Mouse (Mus musculus) frontal cortex, postnatal 14 days (tissue): ENCODE measurements around the gene Hcls1.

ENCODE experiments used
- DNase-seq, 2 experiments: peaks; one replicate each; pipeline ENCODE4 v3.0.0; 2022; ENCODE audit warnings: low spot score in 2 of 2

Gene Hcls1

GRCm38 (mm10) chr16:36989493-36989892, 54.7 kb downstream of the Hcls1 start:
- DNase-seq = no peak

DNA sequence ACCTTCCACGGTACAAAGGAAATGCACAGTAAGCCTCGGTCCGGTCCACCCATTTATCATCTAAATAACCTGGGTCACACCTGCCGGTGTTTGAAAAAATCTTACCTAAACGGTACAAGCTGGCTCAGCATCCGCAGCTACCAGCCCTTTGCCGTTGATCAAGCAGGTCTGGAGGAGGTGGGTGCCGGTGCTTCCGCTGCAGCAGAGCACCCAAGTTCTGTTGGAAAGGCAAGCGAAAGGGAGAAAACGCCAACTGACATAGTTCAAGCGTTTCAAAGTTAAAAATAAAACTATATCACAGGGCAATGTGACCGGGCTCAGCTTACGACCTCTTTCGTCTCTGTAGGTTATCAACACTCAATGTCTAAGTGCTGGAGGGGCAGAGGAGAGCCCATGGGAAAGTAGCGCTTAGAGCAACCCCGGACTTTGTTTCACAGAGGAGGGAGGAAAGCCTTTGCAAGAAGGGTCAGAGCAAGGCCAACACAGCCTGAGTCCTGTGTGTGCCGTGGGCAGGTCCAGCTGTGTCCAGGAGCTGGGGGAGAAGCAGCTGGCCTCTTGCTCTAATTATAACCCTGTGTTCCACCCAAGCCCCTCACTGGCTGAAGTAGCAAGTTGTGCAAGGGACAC, 55.3 kb downstream of the Hcls1 start, which contains the start of gene Fbxo40:
Fbxo40 (minus strand) TSS at position 469 of the 627 bp plus-strand sequence.
- no peak for DNase-seq

DNA sequence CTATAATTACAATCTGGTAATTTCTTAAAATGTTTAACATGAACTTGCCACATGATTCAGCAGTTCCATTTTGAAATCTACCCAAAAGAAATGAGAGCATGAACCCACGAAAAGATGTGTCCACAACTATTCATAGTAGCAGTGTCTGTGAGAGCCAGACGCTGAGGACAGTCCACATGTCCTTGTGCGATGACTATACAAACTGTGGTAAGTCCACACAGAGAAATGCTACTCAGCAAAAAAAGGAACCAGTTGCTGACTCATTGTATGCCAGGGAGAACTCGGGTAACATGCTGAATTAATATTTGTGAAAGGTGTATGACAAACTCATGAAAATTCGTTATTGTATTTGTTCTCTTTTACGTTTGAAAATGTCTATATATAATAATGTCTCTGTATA, 62.9 kb downstream of the Hcls1 start:
- no peak for DNase-seq

DNA sequence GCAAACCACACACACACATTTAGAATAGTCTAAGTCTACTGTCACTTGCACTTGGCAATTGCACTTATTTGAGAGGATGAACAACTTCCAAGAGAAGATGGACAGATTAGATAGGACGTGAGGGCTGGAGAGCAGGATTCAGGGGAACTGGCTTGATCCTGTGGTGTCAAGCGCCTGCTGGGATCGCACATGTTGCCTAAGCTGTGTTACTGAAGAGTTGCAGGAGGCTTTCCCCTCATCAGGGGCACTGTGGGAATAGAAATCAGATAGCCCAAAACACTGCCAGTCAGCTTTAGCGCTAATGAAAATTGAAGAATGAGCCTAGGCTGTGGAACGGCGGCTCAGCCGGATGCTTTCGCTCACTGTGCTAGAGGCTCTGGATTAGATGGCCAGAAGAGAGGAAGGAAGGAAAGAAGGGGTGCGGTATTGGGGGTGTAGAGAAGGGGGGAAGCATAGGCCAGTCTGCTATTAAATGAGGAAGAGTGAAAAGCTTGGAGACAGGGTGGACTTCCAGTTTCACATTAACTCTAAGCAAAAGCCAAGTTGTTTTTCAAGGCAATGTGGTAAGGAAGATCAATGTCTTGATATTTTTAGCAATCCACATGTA, 64.7 kb downstream of the Hcls1 start:
- DNase-seq = no peak

GRCm38 (mm10) chr16:37009262-37009661, 74.5 kb downstream of the Hcls1 start:
- DNase-seq = no peak

DNA sequence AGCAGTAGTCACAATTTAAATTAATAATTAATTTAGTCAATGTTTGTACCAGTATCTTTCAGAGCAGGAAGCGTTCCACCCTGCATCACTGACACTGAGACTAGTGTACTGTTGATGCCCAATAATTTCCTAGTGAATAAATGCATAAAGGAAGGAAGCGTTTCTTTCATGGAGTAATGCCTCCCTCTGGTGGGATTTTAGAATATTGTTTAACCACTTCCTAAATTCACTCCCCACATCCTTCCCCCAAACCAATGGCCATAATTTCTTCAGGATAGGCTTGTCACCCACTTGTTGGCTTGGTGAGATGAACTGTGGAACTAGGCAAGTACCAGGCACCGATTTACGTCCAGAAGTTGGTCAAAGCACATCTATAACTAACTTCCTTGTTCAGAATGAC, 75.6 kb downstream of the Hcls1 start:
- DNase-seq = no peak

GRCm38 (mm10) chr16:37011061-37011921, 76.5 kb downstream of the Hcls1 start, which contains the start of gene Polq:
Gene Polq (plus strand): TSS chr16:37011786.
- peak; percentile 84 to 85 for DNase-seq

GRCm38 (mm10) chr16:37011922-37012289, 77.1 kb downstream of the Hcls1 start:
- DNase-seq = no peak

DNA sequence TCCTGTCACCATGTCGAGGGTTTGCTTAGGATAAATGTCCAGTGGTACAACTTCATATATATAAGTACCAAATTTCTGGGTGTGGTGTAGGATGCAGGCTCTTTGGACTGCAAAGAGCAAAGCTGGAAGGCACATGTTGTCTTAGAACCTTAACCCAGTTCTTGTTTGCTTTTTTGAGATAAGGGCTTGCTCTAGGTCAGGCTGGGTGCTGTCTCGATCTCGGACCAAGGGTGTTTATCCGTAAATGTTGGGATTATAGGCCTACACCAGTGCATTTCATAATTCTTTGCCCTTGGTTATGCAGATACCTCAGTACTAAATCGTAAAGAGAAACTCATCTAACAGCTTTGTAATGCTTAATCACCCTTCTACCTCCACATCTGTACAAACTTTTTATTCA, 77.6 kb downstream of the Hcls1 start:
- DNase-seq = no peak
